Mouse (Mus musculus): ENCODE results near the gene Tcf3. TPM values are rescaled to one million over a fixed set of nuclear protein-coding genes. Genes with fewer than 3 reads are reported as not detected.

Tcf3 gene
- total RNA-seq, 2 experiments from 2014 or later, result 11.1 to 13.8 TPM

DNA sequence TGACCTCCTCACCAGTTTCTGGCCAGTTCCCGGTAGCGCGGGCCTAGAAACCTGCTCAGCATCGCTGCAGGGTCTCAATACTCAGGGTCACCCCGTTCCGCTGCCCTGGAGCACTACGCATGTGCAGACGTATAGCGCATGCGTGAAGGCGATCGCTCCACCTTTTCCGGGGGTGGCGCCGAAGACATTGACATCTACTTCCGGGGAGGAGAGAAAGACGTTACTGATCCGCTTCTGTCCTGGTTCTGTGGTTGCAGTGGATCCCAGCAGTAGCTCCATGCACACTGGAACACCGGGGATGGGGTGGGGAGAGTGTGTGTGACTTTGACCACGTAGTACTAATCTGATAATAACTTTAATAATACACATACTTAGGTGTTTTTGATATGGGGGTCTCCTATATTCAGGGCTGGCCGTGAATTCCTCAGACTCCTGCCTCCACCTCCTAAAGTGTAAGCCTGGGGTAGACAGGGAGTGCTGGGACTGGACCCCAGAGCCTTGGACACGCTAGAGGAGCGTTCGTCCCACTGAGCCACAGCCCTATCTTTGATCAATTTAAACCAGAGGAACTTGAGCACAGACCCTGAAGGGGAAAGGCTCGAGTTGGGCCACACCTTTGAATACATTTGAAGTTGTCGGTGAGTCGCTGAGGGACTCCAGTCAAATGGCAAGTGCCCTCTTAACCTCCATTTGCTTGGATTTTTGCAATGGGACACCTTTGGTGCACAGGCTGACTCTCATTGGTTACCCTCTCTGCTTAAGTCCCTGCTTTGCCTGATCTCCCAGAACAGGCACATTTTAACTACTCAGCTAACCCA, 26.6 kb downstream of the Tcf3 start, which contains the start of gene Uqcr11:
Gene Uqcr11, minus strand, starts transcription at position 147 of the 818 bp plus-strand sequence.
- DNase-seq, result peak; percentile 89

DNA sequence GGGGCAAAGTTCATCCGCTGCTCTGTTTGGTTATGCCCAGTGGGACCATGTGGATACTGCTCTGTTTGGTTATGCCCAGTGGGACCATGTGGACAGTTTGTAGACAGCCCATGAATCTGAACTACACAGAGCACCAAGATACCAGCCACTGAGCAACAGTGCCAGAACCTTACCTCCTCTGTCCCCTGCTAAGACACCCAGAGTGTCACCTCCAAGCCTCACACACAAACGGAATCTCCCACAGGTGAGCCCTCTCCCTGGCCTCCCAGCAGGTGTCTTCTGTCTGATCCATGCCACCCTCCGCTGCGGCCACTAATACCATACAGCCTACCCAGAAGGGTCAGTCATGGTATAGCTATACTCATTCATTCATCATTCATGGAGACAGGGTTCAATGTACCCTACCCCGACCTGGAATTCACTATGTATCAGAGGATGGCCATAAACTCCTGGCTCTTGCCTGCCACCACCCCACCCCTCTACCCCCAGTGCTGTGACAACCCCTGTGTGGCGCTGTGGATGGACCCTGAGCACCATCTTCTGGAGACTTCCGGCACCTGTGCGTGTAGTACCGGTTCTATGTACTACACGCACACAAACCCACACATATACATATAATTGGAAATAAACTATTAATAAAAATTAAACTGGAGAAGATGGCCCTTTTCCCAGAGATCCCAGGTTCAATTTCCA, 27.8 kb downstream of the Tcf3 start:
- no peak for DNase-seq

DNA sequence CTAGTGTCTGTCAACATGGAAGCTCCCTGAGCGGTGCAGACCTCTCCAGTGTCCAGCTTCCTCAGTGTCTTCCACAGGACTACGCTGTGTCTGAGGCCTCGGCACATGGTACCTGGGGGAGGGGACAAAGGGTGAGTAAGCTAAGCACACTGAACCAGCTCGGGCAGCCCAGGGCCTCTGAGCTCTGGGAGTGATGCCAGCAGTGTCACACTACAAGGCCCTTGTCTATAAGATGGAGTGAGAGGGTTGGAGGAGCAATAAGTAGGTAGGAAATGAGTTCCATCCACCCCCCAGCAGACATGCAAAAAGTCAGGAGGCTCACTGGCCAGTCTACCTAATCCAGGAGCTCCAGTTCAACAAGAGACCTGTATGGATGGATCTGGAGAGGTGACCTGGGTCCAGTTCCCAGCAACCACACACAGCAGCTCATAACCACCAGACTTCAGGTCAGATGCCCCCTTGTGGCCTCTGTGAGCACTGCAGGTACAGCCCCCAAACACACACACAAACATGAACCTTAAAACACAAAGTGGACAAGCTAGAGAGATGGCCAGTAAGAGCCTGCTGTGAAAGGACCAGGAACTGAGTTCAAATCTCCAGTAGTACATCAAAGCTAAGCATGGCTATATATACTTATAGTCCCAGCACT, 30.3 kb downstream of the Tcf3 start:
- DNase-seq, result no peak

DNA sequence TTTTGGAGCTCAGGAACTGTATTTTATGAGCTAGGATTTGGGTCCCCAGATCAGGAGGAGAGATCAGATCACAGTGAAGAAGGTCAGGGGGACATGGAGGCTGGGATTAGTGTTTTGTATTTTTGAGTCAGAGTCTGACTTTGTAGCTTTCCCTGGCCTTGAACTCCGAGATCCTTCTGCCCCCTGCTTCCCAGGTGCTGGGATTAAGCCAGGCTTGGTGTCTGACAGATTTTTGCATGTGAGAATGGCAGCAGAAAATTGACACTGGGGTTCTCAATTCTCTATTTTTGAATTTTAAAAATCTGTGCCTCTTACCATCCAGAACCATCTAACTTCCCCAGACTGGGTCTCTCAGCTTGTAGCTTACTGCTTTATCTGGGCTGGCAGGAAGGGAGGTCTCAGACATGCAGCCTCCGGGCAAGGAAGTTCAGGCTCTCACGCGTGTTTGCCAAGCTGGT, 32.7 kb downstream of the Tcf3 start:
- DNase-seq, result no peak

DNA sequence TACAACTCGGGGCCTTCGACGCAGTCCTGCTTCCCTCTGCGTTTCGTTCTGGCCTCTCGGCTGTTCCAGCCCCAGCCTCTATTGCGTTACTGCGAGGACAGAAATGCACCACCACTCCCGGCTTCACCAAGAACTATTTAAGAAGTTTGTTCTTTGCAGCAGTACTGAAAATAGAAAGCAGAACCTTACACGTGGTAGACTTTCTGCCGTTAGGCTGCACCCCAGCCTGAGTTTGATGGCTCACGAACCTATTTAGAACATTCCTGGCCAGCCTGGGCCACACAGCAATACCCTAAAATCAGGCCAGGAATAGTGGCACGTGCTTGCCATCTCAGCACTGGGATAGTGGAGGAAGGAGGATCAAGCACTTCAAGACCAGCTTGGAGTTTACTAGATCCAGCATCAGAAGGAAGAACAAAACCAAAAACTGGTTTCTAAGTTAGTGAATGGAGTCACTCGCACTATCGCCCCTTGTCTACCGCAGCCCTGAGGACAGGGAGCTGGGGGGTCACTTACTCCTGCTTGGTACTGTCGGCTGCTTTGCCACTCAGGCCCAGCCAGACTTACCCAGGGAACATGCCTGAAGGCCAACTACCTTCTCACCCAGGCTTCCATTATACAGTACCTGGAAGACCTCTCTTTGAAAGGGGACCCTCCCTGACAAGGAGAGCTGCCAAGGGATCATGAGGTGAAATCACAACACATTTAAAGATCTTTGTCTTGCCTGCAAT, 33.3 kb downstream of the Tcf3 start:
- DNase-seq, result no peak

DNA sequence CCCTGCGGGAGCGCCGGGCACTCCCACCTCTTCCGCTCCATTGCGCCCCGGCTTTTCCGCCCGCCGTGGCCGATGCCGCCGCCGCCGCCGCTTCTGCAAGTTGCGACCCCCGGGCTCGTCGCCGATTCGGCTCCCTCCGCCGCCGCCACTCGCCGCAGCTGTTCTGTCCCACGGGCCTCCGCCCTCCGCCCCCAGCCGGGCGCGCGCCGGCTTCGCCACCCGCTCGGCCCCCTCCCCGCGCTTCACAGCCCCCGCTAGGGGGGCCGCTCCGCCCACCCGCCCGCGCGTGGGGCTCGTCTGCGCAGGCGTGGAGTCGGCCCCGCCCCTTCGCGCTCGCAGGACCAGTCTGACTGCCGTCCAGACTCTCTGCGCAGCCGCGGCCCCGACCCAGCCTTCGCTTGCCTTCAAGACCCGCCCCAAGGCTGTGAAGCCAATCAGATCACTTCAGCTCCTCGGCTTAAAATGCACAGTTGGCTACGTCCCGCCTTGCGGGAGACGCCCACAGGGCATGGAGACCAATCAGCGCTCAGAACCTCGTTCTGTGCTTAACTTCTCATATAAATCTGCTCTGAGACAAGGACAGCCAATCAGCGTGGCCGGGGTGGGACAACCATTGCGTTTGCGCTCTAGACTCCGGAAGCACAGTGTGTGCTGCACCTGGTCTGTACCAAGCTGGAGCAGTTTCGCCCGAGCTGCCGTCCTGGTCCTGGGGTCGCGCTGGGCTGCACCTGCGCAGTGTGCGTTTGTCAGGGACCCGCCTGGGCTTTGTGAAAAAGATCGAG, 34.1 kb downstream of the Tcf3 start, which contains the start of gene Mbd3:
Gene Mbd3, minus strand, starts transcription at position 360 of the 782 bp plus-strand sequence.
- DNase-seq, result peak; percentile 100

DNA sequence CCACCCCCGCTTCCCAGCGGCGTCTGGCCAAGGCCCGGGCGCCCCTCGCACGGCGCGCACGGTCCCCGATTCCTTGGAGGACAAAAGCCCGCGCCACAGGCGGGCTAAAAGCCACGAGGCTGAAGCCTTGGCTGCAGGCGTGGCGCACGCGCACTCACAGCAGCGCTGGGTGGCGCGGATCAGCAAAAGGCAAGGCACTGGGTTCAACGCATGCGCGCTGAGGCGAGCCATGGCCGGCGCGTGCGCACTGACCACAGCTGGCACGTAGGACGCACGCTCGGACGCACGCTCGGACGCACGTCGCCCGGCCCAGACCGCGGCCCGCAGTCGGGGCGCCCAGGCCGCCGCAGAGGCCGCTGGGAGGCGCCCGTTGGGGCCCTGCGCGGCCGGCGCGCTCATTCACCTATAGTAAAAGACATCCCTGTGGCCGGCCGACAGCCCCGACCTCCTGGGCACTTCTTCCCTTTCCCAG, 34.7 kb downstream of the Tcf3 start:
- peak; percentile 99 for DNase-seq

DNA sequence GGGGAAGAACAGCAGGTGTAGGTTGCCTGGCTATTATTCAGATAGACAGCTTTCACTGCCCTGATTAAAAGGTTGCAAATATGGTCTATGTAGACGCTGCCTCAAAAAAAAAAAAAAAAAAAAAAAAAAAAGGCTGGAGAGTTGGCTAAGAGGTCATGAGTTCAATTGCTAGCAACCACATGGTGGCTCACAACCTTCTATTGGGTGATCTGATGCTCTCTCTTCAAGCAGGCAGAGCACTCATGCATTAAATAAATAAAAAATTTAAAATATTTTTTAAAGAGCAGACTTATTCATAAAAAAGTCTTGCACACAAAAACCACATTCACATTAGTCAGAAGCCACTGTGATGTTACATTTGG, 35.3 kb downstream of the Tcf3 start:
- no peak for DNase-seq

DNA sequence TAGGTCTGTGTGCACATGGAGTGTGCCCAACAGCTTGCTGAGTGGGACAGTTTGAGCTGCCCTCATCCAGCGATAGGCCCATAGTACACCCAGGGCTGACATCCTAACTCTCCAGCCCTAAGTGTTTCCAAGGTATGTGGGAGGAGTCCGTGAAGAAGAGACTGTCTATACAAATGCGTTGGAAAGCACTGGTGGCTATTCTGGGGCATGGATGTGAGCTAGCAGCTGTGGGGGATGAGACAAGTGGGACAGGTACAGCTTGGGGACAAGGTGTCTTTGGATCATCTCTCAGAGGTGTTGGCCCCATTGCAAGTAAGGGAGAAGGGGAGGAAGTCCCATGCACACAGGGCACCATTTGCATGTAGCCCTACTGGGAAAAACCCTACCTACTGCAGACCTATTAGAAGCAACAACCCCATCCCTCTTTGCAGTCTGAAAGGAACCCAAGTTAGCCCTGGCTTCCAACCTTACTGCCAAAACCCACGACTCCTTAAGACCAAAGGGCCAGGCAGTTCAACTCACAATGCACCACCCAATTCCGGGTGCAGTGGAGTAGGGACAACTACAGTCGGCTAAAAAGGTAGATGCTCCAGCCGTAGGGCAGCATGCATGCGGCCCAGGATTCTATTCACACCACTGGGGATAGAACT, 35.8 kb downstream of the Tcf3 start:
- DNase-seq, result no peak

DNA sequence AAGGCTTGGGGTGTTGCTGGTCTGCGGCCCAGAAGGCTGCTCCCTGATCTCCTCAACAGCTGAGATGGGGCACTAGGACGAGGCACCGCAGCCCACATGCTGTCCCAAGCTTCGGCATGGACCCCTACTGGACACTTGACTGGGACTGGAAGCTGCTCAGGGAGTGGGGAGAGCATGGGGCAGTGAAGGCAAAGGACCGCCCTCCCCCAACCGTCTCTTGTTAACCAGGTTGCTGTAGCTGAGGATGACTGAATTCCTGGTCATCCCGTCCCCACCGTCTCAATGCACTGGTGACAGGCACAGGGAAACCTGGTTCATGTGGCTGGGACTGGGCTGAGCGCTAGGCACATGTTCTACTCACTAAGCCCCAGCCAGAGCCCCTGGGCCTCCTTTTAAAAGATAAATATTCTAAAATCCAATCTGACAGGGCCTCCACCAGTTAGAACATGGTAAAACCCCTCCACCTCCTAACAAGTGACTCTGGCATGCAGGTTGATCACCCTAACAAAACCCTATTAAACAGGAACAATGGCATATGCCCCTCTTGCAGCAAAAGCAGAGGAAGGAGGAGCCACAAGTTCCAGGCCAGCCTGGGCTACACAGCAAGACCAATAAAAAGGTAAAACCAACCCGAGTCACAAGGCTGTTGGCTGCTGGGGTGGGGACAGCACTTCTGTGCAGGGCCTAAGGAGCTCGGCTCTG, 36.5 kb downstream of the Tcf3 start:
- no peak for DNase-seq

DNA sequence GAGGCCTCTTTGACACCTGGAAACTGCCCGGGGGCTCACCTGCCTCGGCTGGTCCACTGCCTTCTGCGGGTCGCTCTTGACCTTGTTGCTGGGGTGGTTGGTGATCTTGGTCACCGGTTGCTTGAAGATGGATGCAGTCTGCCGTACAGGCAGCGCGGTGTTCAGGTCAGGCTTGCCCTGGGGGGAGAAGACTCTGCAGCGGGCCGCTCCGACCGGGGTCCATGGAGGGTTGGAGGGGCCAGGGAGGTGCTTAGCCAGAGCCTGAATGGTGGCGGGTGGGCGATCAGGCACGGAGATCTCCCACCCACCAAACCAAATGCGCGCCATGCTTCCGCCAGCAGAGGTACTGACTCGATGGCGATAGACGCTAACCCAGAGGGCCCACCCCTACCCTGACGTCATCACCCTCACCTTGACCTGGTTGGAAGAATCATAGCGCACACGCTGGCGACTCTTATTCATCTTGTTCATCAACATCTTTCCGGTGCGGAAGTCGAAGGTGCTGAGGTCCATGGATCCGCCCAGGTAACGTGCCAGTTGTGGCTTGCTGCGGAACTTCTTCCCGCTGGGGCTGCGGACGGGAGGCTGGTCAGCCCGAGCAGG, 38.3 kb downstream of the Tcf3 start:
- no peak for DNase-seq

DNA sequence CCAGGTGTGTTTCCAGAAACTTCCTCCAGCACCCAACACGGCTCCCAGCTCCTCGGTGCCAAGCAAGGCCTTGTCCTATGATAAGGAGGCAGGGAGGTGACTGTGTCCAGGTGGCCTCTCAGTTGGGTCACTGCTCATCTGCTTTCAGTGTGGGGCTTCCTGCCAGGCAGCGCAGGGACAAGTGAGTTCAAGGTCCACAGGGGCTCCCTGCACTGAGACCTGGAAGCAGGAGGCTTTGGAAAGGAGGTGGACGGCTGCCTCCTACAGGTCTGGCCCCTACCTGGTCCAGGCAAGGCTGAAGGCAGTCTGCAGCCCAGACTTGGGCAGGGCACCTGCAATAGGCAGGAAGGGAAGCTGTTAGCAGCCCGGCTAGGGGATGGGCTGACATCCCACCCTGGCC, 40.8 kb downstream of the Tcf3 start:
- DNase-seq, result no peak

DNA sequence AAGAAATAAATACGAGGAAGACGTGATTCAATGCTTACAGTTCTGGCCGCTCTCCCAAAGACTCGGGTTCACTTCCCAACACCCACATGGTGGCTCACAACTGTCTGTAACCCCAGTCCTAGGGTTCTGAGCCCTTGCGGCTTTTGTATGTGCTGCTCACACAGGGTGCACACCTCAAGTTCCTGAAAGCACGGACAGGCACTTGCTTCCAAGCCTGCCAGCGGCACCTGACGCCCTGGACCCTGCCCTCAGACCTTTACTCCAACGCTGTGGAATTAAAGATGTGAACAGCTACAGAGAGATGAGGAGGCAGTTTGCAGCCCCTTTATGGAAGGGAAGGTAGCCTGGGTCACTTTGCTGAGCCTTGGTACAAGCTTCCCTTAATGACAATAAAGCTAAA, 42.8 kb downstream of the Tcf3 start:
- no peak for DNase-seq

DNA sequence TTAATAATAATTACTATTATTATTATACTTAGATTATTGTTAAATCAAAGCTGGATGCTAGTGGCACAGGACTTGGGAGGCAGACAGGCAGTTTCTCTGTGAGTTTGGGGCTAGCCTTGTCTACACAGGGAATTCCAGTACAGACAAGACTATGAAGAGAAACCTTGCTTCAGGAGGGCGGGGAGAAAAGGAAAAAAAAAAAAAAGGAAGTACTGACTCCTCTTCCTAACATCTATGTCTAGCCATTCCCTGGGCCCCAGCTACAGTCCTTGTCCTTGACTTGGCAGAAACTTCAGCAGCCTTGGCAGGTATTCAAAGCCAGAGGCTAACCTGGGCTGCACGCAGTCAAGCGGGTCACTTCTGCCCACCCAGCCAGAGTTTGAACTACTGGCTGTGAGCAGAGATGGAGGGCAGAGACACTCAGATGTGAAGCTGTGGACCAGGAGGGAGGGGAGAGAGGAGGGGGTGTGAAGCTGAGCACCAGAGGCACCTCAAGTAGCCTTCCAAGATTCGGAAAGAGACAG, 44.2 kb downstream of the Tcf3 start:
- DNase-seq, result no peak

DNA sequence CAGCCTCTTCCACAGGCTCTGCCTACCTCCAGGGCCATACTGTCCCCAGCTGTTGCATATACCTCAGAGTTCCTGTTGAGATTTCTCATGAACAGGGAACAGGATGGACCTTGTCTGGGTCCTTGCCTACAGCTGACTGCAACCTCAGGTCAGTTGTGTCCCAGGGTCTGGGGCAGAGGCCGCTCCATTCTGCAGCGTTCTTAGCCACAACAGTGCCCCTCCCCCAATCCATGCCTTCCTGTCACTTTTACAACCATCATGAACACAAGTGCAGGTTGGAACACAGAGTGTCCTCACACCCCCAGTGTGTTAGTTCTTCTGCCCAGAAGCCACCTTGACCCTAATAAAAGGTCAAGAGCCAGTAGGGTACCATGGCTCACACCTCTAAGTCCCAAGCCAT, 44.7 kb downstream of the Tcf3 start:
- DNase-seq, result no peak

DNA sequence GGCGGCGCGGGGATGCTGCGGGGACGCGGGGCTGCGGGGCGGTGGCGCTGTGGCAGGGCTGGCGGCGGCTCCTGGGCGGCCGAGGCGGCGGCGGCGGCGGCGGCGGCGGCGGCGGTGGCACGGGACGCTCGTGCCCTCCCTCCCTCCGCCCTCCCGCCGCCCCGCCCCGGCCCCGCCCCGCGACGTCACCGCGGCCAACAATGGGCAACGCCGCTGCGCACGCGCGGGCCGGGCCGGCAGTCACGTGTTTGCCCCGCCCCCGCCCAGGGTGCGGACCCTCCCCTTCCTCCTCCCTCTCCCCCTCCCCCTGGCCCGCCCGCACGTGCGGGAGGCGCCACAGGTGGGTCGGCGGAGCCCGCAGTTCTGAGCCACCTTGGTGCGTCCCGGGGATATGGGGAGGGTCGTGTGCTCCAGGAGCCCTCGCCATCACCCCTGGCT, 45.9 kb downstream of the Tcf3 start, which contains the start of gene Mex3d:
Gene Mex3d, minus strand, starts transcription at position 138 of the 438 bp plus-strand sequence.
- DNase-seq, result peak; percentile 88

DNA sequence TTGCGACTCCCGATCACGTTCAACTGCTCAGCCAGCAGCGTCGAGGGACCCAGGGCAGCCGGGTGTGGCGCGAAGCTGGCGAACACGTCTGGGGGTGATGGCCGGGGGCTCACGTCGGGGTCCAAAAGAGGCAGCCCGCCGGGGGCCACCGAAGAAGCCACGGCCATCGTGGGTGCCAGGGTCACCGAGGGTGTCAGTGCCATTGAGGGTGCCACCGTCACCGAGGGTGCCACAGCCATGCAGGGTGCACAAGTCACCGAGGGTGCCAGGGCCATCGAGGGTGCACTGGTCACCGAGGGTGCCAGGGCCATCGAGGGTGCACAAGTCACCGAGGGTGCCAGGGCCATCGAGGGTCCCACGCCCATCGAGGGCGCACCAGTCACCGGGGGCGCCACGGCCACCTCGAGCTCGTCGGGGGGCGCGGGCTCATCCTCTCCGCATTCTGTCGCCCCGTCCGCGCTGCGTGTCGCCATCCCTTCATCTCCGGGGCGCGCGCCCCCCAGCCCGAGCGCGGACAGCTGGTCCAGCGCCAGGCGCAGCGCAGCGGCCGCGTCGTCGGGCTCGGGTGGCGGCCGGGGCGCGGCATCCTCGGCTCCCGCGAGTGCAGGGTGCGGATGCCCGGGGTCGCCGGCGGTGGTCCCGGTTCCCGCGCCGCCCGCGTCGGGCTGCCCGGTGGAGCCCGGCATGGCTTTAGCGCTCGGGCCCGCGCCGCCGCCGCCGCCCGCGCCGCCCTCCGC, 46.5 kb downstream of the Tcf3 start:
- DNase-seq, result no peak
